Mouse (Mus musculus) embryonic fibroblast, embryonic 13.5 days (primary cell): ENCODE measurements around the gene Rdh9.
"Not testable (repeated sequence)": the region's sequence is repeated elsewhere in the genome, so short reads cannot be mapped to it uniquely, and the experiment has no call there.

ENCODE experiments used
- CTCF ChIP-seq: IDR thresholded peaks from 2 replicates; pipeline ENCODE4 v1.5.1; 2011; ENCODE audit warnings: mild to moderate bottlenecking, control low read depth, low read length, moderate library complexity, borderline replicate concordance; ENCODE audit not compliant: insufficient read depth
- POLR2A ChIP-seq: IDR thresholded peaks from 2 replicates; pipeline ENCODE4 v1.6.1; 2011; ENCODE audit warnings: low read depth, mild to moderate bottlenecking, control low read depth, low read length, moderate library complexity

GRCm38 (mm10) chr10:127837793-127838192 lies 61.6 kb downstream of the Rdh9 start:
- not testable (repeated sequence) for TF ChIP-seq POLR2A, CTCF
